Mouse (Mus musculus) gastrocnemius, postnatal 25 days (tissue): ENCODE data around the gene Zfp683. TPM values are rescaled to one million over a fixed set of nuclear protein-coding genes. Genes with fewer than 3 reads are reported as not detected.

Source experiments
- DNase-seq: peaks from one replicate; pipeline ENCODE4 v3.0.0; 2022
- total RNA-seq, 2 experiments: library from RNA; stranded (reverse); gene quantifications; 1 replicate in 1 of 2; 2 replicates in 1 of 2; pipeline ENCODE4 v1.2.3; 2021

Zfp683 gene
- total RNA-seq, 2 experiments from 2014 or later, result not detected

DNA sequence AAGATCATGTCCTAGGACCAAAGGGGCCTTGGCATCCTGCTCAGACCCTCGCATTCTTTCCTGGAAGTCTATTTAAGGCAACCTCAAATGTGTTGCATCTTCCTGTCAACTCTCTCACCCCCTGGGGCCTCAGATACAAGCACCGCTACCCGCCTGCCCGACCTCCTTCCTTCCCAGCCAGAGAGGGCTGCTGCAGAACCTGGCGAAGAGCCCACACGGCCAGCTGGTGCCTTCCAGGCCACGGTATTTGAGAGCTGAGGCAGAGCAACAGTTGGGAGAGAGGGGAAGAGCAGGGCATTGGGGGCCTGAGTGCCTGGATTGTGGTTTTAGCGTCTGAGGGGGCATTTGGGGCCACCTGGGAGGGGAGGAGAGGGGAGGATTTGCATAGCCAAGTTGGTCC lies 1.1 kb upstream of the Zfp683 start:
- DNase-seq, result no peak

DNA sequence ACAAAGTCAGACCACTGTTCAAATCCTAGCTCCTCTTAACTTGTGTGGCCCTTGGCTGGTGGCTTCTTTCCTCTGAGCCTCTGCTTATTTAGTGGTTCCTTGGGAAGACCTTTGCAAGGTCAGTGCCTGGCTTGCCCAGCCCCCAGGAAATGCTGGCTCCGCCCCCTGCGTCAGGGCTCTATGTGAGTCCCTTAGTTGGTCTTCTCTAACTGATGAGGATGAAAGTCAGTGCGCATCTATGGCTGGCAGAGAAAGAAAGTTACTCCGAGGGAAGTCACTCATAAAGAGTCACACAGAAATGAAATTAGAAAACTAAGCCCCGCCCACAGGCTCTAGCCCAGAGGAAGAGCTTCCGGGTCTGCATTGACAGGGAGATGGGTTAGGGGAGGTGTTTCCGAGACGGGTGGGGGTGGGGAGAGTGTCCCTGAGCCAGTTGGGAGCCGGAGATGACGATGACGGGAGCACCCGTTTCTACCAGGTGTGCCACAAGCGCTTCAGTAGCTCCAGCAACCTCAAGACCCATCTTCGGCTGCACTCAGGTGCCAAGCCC lies 4.6 kb downstream of the Zfp683 start:
- DNase-seq, result no peak

DNA sequence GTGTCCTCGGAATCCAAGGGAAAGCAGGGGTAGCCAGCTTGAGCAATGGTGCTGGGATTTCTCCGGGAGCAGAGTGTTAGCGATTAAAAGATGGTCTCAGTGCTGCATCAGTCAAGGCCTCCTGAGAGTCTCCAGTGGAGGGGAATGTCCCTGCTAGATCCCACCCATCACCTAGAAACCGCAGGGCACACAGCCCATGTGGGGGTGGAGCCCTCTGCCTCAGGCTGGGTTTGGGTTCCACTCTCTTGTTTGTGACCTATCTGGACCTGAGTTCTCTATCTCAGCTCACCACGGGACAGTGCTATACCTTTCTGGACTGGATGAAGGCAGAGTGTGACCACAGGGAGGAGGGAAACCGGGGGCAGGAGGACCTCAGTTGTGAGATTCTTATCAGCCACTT lies 5.3 kb downstream of the Zfp683 start:
- DNase-seq, result no peak

DNA sequence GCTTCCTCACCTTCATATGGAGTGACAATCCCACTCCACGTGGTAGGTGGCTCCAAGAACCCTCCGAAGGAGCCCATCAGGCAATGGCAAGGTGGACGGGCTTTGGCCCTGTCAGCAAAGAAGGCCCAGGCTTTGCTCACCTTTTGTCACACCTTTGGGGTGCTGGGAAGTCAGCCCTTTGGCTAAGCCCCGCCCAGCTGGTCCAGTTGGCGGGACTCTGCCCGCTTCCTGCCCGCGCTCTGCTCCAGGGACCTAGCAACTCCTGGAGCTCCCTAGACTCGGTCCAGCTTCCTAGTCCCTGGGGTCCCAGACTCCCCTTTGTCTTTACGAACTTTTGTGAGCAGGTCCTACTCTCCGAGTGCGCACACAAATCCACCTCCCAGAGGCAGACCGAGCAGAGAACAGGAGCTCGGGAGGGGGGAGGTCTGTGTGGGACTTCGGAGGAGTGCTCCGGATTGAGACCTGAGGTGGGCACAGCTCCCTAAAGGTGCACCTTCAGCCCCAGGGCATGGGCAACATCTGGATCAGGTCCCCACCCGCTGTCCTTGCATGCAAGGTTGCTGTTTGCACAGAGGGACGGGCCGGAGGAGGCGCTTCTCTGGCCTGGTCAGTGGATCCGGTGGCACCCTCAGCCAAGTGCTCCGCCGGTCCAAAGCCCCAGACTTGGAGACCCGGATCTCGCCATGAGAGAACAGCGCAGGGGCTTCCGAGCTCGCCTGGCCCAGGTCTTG lies 6.7 kb downstream of the Zfp683 start, which contains the start of gene Crybg2:
Crybg2 (plus strand) TSS at position 681 of the 731 bp plus-strand sequence.
- no peak for DNase-seq

DNA sequence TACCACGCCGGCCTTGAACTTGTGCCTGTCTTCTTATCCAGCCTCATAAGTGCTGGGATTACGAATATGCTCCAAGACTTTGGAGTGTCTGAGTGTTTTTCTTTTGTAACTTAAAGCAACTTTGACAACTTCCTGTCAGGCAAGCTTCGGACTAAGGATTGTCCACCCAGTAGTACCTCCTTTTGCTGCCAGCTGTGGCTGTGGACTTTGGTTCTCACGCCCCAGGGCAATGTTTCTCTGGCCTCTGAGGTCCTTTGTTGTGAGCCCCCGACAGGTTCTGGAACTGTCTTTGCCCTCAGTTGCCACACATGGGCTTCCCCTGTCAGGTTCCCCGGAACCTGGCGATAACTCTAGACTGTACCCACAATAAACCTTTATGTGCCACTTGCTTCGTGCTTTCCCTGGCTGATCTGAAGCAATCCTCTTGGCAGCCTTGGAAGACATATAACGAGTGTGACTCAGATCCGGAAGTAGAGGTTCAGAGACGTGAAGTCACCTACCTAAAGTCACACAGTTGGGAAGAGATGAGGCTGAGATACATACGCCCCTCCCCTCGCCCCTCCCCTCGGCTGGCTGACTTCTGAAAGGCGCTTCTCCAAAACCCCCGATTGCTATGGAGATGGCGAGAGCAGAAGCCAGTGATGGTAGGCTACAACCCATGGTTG lies 7.7 kb downstream of the Zfp683 start:
- no peak for DNase-seq

DNA sequence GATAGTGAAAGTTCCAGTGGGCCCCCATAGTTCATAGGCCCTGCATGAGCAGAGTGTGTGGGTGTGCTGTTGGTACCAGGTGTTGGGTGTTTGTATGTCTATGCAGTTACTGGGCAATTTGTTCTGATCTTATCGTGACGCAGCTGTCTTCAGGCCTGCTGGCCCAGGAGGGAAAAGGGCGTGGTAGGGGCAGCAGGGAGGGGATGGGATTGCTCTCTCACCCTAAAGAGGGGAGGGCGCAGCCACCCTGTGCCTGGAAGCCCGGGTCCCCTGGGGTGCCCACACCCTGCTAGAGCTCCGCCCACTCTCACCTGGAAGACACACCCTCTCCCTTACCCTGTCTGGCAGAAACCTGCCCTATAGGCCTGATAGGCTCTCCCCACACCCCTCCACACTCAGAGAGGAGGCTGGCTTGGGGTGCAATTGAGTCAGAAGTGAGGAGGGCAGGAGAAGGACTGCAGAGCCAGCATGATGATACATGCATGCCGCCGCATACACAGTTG lies 8.4 kb downstream of the Zfp683 start:
- DNase-seq, result no peak

DNA sequence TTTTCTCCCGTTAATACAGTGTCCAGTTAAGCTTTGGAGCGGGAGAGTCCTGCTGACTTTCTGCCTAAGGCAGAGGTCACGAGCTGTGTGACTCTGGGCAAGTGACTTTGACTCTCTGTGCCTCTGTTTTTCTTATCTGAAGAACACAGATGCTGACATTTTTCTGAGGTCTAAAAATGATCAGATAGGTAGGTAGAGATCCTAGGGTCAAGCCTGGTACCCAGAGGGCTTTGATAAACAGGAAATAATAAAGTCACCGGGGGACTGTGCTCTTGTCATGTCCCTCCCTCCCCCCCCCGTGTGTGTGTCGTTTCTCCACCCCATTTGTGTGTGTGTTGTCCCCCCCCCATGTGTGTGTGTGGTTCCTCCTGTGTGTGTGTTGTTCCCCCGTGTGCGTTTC lies 8.9 kb downstream of the Zfp683 start:
- DNase-seq, result no peak

DNA sequence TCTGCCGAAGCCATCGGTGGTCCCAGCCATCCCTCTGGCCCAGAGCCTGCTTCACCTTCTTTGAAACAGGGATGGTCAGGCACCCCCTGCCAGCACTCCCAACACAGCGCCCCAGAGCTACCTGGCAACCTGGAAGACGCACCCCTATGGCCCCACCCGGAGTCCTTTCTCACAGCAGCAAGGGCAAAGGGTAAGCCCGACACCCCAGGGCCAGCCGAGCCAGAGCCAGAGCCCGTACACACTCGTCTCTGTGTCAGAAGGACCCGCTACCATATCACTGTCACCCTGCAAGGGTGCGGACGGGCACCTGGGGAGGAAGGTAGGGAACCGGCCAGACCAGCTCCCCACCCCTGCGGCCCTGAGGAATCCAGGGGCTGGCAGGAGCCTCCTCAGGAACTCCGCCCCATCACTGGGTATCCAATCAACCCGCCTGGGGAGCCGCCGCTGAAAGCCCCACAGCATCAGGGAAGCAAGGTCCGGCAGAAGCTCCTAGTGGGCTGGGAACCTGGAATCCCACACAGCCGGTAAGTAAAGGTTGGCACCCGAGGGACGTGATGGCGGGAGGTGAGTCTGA lies 11.9 kb downstream of the Zfp683 start:
- no peak for DNase-seq

DNA sequence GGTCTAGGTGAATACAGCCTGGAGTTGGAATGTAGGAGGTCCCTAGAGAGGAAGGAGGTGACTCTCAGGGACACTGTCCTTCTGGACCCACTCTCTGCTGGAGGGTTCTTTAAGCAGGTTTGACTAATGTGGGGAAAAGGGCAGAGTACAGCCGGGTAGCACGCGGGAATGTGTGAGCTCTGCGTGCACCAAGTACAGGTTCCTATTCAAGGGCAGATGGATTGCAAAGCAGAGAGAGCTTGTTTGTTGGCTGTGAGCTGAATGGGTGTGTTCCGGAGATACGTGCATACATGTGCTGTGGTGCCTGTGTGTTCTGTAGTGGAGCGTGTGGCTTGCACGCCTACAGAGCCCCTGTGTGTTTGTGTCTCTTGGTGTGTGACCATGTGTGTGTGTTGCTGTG lies 13.7 kb downstream of the Zfp683 start:
- DNase-seq, result no peak

DNA sequence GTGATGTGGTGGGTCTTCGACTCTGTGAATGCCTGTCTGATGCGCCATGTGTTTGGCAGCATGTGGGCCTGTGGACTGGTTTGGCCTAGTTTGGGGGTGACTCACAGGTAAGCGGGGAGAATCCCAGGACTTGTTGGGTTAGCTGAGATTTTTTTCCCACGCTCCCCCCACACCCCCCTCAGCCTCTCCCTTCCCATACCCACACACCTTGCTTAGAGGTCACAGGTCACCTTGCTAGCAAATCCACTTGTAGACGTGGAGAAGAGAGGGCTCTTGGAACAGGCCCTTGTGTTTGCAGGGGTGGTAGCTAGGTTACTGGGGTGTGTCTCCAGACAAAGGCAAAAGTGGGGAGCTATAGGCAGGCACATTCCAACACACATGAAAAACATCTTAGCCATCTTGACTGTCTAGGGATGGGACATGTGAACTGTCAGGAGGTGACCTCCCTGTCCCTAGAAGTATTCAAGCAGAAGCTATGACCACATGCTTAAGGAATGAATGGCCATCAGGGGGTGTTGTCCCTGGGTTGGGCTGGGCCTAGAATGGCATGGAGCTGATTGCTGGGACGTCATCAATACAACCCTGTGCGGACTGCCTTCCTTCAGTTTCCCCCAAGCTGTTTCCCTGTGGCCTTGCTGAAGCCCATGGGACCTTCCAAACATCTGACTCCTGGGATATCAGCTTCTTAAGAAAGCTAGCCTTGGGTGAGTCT lies 14.4 kb downstream of the Zfp683 start:
- no peak for DNase-seq

DNA sequence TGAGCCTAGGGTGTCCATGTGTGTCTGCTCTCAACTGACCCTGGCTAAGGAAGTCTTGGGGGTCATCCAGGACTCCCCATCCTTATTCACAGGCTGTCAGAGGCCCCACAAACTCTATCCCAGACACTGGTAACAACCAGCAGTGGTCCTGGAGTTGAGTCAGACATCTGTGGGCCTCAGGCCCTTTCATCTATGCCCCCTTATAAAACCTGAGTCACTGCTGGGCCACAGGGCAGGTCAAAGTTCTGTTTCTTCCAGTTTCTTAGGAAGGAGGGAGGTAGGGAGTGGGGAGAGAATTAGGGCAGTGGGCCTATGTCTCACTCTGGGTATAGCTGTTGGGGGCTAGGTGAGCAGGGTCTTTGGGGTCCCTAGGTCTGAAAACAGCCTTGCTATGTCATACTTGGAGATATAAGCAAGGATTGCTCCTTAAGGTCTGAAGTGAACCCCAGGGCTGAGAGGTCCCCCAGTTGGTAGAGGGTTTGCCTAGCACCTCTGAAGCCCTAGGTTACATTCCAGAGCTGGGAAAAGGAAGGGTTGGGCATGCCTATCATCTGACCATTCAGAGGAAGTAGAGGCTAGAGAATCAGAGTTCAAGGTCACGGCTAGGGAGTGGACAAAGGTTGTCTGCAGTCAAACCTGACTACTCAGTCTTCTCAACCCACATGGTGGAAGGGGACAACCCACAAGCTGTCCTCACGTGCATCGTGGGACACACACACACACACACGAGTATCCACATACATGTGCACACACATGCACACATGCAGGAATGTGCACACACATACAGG lies 15.3 kb downstream of the Zfp683 start:
- DNase-seq, result no peak

DNA sequence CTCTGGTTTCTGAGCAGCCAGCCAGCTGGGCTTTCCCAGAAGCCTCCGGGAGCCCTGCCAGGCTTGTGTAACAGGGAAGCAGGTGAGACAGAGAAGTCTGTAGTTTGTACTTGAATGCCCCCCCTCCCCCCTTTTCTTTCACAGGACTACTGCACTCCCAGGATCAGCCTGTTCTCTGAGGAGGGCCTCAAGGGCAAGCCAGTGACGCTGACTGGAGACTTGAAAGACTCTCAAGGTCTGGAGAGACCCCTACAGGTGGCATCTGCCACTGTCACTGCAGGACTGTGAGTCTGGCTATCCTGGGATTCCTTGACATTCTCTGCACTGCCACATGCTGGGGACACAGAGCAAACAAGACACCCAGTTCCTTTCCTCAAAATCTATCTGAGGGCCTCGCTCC lies 25.1 kb downstream of the Zfp683 start:
- DNase-seq, result no peak

DNA sequence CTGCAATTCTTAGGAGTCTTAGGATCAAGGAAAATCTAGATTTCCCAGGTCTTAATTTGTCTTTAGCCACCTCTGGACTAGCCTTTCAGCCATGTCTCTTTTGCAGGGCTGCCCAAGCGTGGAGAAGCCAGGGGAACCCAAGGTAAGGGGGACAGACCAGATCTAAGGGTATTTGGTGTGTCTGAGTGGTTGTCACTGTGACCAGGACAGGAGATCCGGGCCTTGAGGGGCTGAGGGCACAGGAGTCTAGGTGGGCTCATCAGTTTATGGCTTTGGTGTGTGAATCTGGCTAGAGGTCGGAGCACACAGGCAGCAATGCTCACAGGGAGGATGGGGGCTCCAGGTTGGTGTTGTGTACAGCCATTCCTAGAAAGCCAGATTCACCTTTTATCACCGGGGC lies 27.0 kb downstream of the Zfp683 start:
- DNase-seq, result no peak

DNA sequence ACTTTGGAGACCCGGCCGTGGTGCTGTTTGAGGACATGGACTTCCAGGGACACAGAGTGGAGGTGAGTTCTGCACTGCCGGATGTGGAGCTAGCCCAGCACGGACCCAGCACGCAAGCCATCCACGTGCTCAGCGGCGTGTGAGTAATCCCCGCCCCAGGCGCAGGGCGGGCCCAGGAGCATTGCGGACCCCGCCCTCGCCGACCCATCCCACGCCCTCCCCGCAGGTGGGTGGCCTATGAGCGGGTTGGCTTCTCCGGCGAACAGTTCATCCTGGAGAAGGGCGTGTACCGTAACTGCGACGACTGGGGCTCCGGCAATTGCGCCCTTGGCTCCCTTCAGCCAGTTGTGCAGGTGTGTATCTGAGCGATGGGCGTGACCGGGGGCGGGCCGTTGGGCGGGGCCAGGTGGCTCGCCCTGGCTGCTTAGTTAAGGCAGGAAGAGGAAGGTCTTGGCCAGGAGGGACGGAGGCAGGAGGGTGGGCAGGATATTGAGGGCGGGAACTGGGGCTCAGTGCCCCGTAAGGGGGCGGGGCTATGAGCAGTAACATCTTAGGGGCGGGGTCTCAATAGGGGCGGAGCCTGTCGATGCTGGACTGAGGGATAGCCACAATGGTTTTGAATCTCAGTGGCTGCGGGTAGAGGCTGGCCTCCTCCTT lies 28.2 kb downstream of the Zfp683 start:
- DNase-seq, result peak; percentile 44

DNA sequence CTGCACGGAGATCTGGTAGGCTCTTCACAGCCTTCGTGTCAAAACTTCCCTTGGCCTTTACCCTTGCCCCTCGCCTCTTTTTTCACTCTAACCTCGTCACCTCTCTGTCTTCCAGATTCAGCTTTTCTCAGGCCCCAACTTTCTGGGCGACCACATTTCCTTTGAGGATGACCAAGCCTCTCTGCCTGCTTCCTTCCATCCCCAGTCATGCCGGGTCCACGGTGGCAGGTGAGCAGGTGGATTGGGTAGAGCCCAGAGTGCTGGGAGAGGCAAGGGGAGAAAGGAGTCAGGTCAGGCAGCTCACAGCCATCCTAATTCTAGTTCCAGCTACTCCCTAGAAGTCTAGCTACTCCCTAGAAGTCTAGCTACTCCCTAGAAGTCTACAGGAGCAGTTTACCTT lies 28.8 kb downstream of the Zfp683 start:
- DNase-seq, result no peak

DNA sequence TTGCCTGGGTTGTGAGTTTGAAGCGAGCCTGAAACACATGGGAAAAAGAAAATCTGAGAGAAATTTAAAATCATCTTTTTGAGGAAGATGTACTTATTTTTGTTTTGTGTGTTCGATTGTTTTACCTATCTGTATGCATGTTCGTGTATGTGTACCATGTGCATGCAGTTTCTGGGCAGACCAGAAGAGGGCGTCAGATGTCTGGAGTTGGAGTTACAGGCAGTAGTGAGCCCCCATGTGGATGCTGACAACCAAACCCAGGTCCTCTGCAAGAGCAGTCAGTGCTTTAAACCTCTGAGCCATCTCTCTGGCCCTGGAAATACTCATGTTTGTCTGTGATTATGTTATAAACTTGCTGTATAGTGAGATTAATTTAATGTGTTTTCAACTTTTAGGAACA lies 31.4 kb downstream of the Zfp683 start:
- no peak for DNase-seq

DNA sequence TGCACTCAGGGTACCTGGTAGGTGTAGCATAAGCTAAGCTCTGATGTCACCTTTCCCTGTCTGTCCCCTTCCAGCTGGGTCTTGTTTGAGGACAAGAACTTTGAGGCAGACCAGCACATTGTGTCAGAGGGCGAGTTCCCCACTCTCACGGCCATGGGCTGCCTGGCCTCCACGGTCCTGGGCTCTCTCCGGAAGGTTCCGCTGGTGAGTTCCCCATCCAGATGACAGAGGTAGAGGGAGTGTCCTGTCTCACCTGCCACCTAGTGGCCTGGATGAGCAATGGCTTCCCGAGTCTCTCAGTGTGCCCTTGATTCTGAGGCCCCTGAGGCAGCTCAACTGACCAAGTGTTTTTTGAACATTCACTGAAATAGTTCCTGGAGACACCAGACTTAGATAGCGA lies 33.8 kb downstream of the Zfp683 start:
- DNase-seq, result no peak

DNA sequence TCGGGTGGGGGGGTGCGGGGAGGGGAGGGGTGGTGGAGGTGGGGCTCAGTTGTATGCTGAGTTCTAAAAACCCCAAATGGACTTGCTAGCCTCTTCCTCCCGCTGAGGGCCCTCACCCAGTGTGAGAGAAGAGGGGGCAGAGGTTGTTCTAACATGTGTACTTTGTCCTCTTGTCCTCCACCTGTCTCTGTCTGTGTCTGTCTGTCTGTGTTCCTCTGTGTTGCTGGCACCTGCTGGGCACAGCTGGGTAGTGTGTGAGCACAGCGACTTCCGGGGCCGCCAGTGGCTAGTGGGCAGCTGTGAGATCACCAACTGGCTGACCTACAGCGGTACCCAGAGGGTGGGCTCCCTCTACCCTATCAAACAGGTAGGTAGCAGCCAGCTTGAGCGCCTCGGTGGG lies 35.4 kb downstream of the Zfp683 start:
- DNase-seq, result no peak

DNA sequence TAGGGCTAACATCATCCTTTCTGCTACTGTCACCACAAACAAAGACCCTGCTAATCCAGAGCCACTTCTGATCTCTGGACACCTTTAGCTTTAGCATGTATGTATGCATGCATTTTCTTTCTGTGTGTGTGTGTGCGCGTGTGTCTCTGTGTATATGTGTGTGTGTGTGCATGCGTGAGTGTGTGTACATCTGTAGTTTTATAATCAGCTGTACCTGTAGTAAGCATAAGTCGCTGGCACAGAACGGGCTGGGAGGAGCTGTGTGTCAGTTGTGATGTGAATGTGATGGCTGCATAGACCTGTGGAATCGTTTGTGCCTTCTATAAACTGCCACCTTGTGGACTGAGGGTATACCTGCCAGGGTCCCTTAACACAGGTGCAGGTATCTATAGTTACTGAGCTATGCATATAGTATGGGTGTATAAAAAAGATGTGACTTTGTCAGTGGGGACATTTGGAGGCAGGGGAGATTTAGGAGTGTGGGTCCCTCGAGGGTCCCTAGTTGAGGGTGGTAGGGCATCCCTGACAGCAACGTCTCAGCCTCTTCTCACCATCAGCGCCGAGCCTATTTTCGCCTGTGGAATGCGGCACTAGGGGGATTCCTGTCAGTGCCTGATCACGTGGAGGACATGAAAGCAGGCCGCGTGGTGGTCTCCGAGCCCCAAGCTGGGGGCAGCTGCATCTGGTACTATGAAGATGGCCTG lies 37.0 kb downstream of the Zfp683 start:
- DNase-seq, result no peak

DNA sequence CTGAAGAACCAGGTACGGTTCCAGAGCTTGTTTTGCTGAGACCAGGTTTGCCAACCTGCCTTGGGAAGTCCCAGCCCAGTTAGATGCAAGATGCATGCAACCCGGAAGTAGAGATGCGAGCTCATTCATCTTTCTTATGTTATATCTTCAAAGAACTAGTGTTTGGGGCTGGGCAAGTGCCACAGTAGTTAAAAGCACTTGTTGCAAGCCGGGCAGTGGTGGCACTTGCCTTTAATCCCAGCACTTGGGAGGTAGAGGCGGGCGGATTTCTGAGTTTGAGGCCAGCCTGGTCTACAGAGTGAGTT lies 37.5 kb downstream of the Zfp683 start:
- no peak for DNase-seq
